Mouse (Mus musculus): ENCODE measurements at regions not wholly inside any gene's neighbourhood (a gene's known extent, or its start where the extent isn't known, plus 50 kb on each side); places are given as distances from the start of the nearest gene placed in this dataset.

DNA sequence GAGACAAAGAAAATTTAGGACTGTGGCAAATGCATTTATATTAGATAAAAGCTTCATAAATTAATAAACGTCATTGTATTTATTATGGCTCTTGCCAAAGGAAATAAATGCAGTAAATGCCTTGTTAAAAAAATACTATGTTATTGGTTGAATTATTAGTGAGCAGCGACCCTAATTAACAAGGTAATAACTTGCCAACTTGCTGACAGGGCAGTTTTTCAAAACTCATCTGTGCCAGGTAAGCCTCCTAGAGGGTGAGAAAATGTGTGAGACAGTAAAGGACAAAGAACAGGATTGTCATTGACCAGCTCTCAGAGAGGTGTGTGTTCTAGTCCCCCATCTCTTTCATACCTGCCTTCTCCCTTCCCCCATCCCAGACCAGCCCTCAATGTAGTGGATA is 347.8 kb upstream of the Onecut1 start:
- ChIA-PET CTCF (no interaction called here), POLR2A (no interaction called here)
- ATAC-seq: no peak
- in situ Hi-C loops (cut with MboI; ENCODE audit: low pct_unique_long_range_greater_than_20kb): no loop called here
- DNase-seq (ENCODE audit: low read depth, low spot score): no peak
- H3K27me3 ChIP-seq: peaks cover 5% of the 10 kb centered on the region
- no peak for TF ChIP-seq CTCF (IDR thresholded peaks at IDR 0.05)

DNA sequence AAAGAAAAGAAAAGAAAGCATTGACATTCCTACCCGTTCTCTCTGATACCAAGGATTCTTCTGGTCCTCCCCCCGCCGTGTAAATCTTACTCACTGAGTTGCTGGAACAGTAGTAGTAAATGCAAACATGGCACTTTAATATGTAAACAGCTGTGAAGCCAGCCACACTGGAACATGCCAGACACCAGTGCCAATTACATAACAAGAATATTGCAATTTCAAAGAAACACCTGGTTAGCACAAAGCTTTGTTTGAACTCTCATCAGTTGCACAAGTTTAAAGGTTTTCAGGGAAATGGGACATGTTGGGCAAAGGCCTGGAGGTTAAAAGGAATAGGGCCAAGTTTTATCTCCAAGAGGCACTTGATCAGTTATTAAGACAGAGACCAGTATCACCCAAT is 333.2 kb upstream of the Onecut1 start:
- ChIA-PET CTCF (interaction anchor here (1.6 kb wide), 1 partner anchor 342 kb away, joined by 5 read pairs; no protein-coding TSS in a partner anchor), POLR2A (no interaction called here)
- peaks cover 3% of the 10 kb centered on the region for H3K27me3 ChIP-seq
- no peak for DNase-seq (ENCODE audit: low read depth, low spot score)
- ATAC-seq: no peak
- no peak for TF ChIP-seq CTCF (IDR thresholded peaks at IDR 0.05)
- in situ Hi-C loops (cut with MboI; ENCODE audit: low pct_unique_long_range_greater_than_20kb): no loop called here

DNA sequence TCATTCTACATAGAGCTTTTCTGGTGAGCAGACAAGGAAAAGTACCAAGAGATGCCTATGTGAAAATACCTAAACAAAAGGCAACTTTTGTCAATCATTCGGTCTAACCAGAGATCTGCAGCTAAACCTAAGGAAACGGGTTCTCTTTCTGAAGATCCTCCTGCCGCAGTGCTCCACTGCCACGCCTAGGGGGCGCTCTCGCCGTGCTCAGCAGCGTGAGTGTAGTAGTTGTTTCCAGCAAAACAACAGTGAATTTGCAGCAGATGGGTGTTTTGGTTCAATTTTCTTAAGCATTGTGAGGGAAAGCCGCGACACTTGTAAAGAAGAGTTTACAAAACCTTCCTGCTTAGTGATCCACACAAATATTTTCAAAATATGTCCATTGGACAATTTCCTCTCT is 331.4 kb upstream of the Onecut1 start:
- ATAC-seq (no peak), DNase-seq (ENCODE audit: low read depth, low spot score) (no peak)
- peak; percentile 98 for TF ChIP-seq CTCF (IDR thresholded peaks at IDR 0.05)
- in situ Hi-C loops (cut with MboI; ENCODE audit: low pct_unique_long_range_greater_than_20kb): loop anchor here (5.0 kb wide), 1 partner anchor 342 kb away; no protein-coding TSS in a partner anchor
- H3K27me3 ChIP-seq: peaks cover 3% of the 10 kb centered on the region
- ChIA-PET CTCF (interaction anchor here (1.0 to 2.0 kb wide), 4 partner anchors 15 to 343 kb away, joined by 4 to 14 read pairs (median 5); no protein-coding TSS in a partner anchor), POLR2A (no interaction called here)

DNA sequence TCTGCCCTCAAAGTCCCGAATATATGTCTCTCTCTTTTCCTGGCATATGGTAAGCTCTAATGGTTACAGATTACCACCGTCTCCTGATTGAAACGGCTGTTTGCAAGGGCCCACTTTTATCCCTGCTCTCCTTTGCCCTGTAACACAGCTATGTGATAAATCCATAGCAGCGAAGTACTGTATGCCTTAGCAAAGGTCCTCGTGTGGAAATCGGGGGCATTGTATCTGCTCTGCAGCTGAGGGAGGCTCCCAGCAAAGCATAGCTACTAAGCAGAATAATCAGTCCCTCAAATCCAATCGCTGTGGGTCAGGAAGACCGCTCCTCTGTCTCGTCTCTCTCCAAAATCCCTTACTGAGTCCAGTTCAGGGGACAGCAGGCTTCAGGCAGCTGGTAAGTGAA is 331.0 kb upstream of the Onecut1 start:
- in situ Hi-C loops (cut with MboI; ENCODE audit: low pct_unique_long_range_greater_than_20kb): loop anchor here (5.0 kb wide), 1 partner anchor 342 kb away; no protein-coding TSS in a partner anchor
- DNase-seq (ENCODE audit: low read depth, low spot score) (no peak), ATAC-seq (no peak)
- no peak for TF ChIP-seq CTCF (IDR thresholded peaks at IDR 0.05)
- peaks cover 3% of the 10 kb centered on the region for H3K27me3 ChIP-seq
- ChIA-PET POLR2A (no interaction called here), CTCF (interaction anchor here (1.0 to 2.0 kb wide), 3 partner anchors 15 to 339 kb away, joined by 4 to 14 read pairs (median 4); no protein-coding TSS in a partner anchor)

DNA sequence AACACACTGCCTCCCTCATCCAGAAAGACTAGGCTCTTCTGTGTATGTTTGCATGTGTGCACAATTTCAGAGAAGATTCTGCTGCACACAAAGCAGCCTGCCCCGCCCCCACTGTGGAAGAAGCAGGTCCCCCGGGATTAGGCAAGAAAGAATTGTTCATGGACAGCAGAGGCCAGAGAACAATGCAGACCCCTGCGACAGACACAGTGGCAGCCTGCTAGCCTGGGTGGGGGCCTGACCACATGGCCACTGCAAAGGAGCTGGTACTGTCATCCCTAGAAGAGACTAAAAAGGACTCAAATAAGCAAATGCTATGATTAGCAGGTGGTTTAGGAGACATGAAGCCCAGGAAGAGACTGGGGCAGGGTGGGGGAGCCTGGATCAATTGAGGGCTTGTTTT is 329.7 kb upstream of the Onecut1 start:
- in situ Hi-C loops (cut with MboI; ENCODE audit: low pct_unique_long_range_greater_than_20kb): loop anchor here (5.0 kb wide), 1 partner anchor 340 kb away; no protein-coding TSS in a partner anchor
- ChIA-PET CTCF (no interaction called here), POLR2A (no interaction called here)
- peaks cover 3% of the 10 kb centered on the region for H3K27me3 ChIP-seq
- no peak for TF ChIP-seq CTCF (IDR thresholded peaks at IDR 0.05)
- DNase-seq (ENCODE audit: low read depth, low spot score) (no peak), ATAC-seq (no peak)

DNA sequence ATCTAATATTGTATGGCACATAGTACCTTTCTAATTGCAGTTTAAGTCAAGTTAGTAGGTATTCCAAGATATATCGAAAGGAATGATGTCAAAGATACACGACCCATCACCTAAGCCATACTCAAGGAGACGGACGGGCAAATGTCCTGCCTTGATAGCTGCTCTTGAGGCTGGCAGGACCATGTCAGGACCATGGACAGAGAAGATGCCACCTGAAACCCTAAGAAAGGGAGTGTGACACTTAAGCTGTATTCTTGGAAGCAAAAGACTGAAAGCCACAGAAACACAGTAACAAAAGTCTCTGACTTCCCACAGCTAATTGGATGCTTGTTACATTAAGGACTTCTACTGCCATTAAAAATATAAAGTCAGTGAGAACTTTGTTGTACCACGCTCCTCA is 326.7 kb upstream of the Onecut1 start:
- POLR2A ChIA-PET: no interaction called here
- H3K27me3 ChIP-seq: peaks cover 3% of the 10 kb centered on the region
- in situ Hi-C loops (cut with MboI; ENCODE audit: low pct_unique_long_range_greater_than_20kb): loop anchor here (5.0 kb wide), 1 partner anchor 337 kb away; no protein-coding TSS in a partner anchor
- DNase-seq (ENCODE audit: low read depth, low spot score): no peak
- no peak for ATAC-seq
- no peak for TF ChIP-seq CTCF (IDR thresholded peaks at IDR 0.05)
- CTCF ChIA-PET: no interaction called here

DNA sequence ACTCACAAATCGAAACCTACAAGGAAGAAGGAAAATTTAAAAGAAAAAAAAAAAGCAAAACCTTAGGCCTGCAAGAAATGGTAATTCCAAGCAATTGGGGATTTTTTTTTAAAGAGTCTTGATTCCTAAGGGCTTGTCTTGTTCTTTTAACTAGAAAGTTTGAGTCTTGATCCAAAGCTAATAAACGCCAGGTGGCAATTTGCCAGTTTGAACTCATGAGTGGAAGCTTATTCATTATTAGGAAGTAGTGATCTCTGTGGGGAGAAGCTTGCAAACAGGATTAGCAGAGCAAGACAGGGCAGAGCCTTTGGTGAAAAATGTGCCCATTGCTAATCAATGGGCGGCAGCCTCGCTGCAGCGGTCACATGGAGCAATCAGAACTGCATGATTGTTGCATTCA is 305.6 kb upstream of the Onecut1 start:
- no peak for DNase-seq (ENCODE audit: low read depth, low spot score)
- no peak for TF ChIP-seq CTCF (IDR thresholded peaks at IDR 0.05)
- CTCF ChIA-PET: interaction anchor here (1.4 kb wide), 1 partner anchor 9 kb away, joined by 5 read pairs; no protein-coding TSS in a partner anchor
- POLR2A ChIA-PET: no interaction called here
- in situ Hi-C loops (cut with MboI; ENCODE audit: low pct_unique_long_range_greater_than_20kb): no loop called here
- ATAC-seq: no peak
- no peaks in the 10 kb centered on the region for H3K27me3 ChIP-seq

DNA sequence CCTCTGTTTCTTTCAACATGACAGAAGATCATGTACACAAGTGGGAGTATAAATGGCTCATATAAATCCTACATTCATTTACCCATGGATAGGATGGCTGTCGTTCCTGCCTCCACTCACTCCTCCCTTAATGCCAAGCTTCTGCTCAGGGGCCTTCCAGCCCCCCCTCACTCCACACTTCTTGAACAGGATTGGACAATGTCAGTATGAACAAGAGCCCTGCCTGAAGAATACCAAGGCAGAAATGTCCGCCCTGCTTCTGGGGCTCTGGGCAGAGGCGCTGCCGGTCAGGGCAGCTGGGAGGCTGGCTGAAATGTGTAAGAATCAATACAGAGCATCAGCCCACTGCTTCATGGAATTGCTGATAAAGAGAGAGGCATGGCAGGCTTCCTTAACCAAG is 269.0 kb upstream of the Onecut1 start:
- TF ChIP-seq CTCF (IDR thresholded peaks at IDR 0.05): no peak
- CTCF ChIA-PET: no interaction called here
- POLR2A ChIA-PET: no interaction called here
- in situ Hi-C loops (cut with MboI; ENCODE audit: low pct_unique_long_range_greater_than_20kb): no loop called here
- no peaks in the 10 kb centered on the region for H3K27me3 ChIP-seq
- DNase-seq (ENCODE audit: low read depth, low spot score): no peak
- ATAC-seq: no peak

DNA sequence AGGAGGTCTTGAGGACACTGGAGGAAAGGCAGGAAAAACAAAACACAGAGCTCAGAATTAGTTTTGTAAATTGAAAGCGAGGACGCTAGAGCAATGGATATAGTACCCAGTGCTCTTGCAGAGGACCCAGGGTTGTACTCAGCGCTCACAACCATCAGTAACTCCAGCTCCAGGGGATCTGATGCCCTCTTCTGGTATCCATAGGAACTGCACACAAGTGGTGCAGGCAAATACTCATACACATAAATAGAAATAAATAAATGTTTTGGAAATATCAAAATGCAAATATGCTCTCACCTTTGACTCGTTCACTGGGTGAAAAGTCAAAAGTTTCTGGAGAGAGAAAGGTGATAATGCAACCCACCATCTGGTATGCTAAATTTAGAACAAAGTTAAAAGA is 267.8 kb upstream of the Onecut1 start:
- ChIA-PET CTCF (no interaction called here), POLR2A (no interaction called here)
- TF ChIP-seq CTCF (IDR thresholded peaks at IDR 0.05): peak; percentile 32
- ATAC-seq (no peak), DNase-seq (ENCODE audit: low read depth, low spot score) (no peak)
- in situ Hi-C loops (cut with MboI; ENCODE audit: low pct_unique_long_range_greater_than_20kb): no loop called here
- H3K27me3 ChIP-seq: no peaks in the 10 kb centered on the region

DNA sequence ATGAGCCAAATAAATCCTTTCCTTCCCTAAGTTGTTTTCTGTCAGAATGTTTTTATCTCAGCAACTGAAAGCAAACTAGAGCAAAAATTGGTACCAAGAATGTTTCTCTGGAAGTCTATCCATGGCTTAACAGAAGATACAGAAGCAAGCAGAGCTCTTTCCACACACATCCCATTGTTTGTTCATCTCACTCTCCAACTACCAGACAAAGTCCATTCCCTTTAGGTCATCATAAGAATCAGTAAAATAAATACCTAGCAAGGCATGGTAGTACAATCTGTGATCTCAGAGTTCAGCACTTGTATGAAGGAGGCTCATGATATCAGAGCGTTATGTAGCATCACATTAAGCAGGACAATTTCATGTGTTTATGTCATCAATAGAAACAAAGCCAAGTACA is 257.3 kb upstream of the Onecut1 start:
- in situ Hi-C loops (cut with MboI; ENCODE audit: low pct_unique_long_range_greater_than_20kb): no loop called here
- ChIA-PET CTCF (no interaction called here), POLR2A (no interaction called here)
- no peak for DNase-seq (ENCODE audit: low read depth, low spot score)
- no peaks in the 10 kb centered on the region for H3K27me3 ChIP-seq
- ATAC-seq: no peak
- no peak for TF ChIP-seq CTCF (IDR thresholded peaks at IDR 0.05)

DNA sequence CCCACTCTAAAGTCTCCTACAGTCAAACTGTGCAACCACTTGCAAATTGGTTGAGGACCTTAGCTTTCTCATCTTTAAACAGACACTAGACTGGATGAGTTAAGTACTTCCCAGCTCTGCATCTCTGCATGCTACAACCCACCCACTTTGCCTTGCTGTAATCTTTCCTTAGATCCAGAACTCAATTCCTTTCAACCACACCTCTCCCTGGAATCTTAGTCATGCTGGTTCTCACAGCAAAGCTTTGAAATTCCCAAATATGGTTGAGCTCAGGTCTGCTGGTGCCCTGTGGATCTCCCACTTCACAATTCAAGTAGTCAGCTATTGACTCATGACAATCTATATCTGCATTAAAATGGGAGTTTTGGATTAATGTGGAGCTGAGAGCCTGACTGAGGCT is 239.8 kb upstream of the Onecut1 start:
- in situ Hi-C loops (cut with MboI; ENCODE audit: low pct_unique_long_range_greater_than_20kb): no loop called here

DNA sequence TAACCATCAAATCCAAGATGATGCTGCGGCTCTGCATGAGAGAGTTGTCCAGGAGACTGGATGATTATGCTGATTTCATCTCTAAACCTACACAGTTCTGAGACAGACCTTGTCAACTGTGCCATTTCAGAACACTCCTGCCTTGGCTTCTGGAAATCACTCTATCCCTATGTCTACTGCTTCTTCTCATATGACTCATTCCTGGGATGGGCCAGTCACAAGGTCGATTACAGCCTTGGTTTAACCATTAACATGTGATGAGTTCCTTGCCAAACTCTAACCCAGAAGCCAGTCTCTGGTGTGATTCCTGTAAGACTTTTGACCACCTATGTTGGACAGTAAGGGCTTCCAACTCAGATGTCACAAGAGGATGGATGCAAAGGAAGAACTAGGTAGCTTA is 216.3 kb upstream of the Onecut1 start:
- CTCF ChIA-PET: no interaction called here
- ATAC-seq (peak; percentile 97), DNase-seq (ENCODE audit: low read depth, low spot score) (peak; percentile 68)
- in situ Hi-C loops (cut with MboI; ENCODE audit: low pct_unique_long_range_greater_than_20kb): no loop called here
- no peak for TF ChIP-seq CTCF (IDR thresholded peaks at IDR 0.05)
- POLR2A ChIA-PET: no interaction called here
- no peaks in the 10 kb centered on the region for H3K27me3 ChIP-seq

More for the DNA sequence above, 239.8 kb upstream of the Onecut1 start:
- no peaks in the 10 kb centered on the region for H3K27me3 ChIP-seq
- ChIA-PET CTCF (interaction anchor here (0.9 kb wide), 1 partner anchor 10 kb away, joined by 3 read pairs; no protein-coding TSS in a partner anchor), POLR2A (no interaction called here)
- DNase-seq (ENCODE audit: low read depth, low spot score) (no peak), ATAC-seq (peak; percentile 57)
- TF ChIP-seq CTCF (IDR thresholded peaks at IDR 0.05): no peak

Data from Patski (cell line).